Mouse (Mus musculus) erythroblast, embryonic 14.5 days (primary cell): ENCODE measurements around the gene Cd34.

Experiments used
- GATA1 ChIP-seq: IDR thresholded peaks from 2 replicates; pipeline ENCODE4 v1.6.1; 2012; ENCODE audit warnings: low read length, inconsistent platforms, mixed read lengths
- TAL1 ChIP-seq: IDR thresholded peaks from 3 replicates; pipeline ENCODE4 v1.6.1; 2012; ENCODE audit warnings: low read length, inconsistent platforms, mixed read lengths

- TF ChIP-seq GATA1 (no peak), TAL1 (no peak)
Observed at GRCm38 (mm10) chr1:194971980-194972379, 33.4 kb downstream of the Cd34 start.
